Mouse (Mus musculus): ENCODE results near the gene Sox15. TPM values are rescaled to one million over a fixed set of nuclear protein-coding genes. Genes with fewer than 3 reads are reported as not detected.

The Sox15 gene
- polyA plus RNA-seq, 1 experiment from 2014 or later, result not detected

- Histone ChIP-seq H3K36me3 (ENCODE audit: control insufficient read depth, insufficient read depth, low read length) (no peaks in the 10 kb centered on the region), H3K4me3 (ENCODE audit: low read depth, low read length) (no peak overlapping the region), H3K27me3 (replicated peaks; ENCODE audit: control insufficient read depth, insufficient read depth, low read length) (no peaks in the 10 kb centered on the region), H3K4me1 (replicated peaks; ENCODE audit: control insufficient read depth, insufficient read depth, low read length) (peaks cover 6% of the 10 kb centered on the region; the same call in 1 of the 2 replicates), H3K9ac (ENCODE audit: low read depth, low read length) (no peak overlapping the region), H3K4me2 (no peak overlapping the region), H3K27ac (ENCODE audit: low read depth, low read length) (no peak overlapping the region), H3K9me3 (ENCODE audit: control insufficient read depth, low read length) (no peaks in the 10 kb centered on the region)
- ATAC-seq (replicated peaks; ENCODE audit: low FRiP score) (no peak), DNase-seq (ENCODE audit: low spot score) (peak; percentile 72)
- WGBS, result 35% methylated on average over 6 of the region's 6 CpGs
Measured at GRCm38 (mm10) chr11:69628286-69628685, 26.8 kb upstream of the Sox15 start.

GRCm38 (mm10) chr11:69629802-69630201 is 25.3 kb upstream of the Sox15 start:
- Histone ChIP-seq H3K4me2 (no peak overlapping the region), H3K27ac (ENCODE audit: low read depth, low read length) (no peak overlapping the region), H3K27me3 (replicated peaks; ENCODE audit: control insufficient read depth, insufficient read depth, low read length) (no peaks in the 10 kb centered on the region), H3K4me1 (replicated peaks; ENCODE audit: control insufficient read depth, insufficient read depth, low read length) (peaks cover 9% of the 10 kb centered on the region), H3K9me3 (ENCODE audit: control insufficient read depth, low read length) (no peaks in the 10 kb centered on the region), H3K9ac (ENCODE audit: low read depth, low read length) (no peak overlapping the region), H3K4me3 (ENCODE audit: low read depth, low read length) (no peak overlapping the region), H3K36me3 (ENCODE audit: control insufficient read depth, insufficient read depth, low read length) (no peaks in the 10 kb centered on the region)
- WGBS, result 61% methylated on average over 1 of the region's 1 CpGs
- DNase-seq (ENCODE audit: low spot score) (no peak), ATAC-seq (replicated peaks; ENCODE audit: low FRiP score) (no peak)

GRCm38 (mm10) chr11:69632284-69633089 is 22.6 kb upstream of the Sox15 start, which contains the start of gene Fxr2:
TSS of gene Fxr2 (plus strand) at chr11:69632990.
- ATAC-seq (replicated peaks; ENCODE audit: low FRiP score), result peak; percentile 97
- H3K4me2 ChIP-seq, result peak within 1 kb of the TSS; percentile 83
- H3K36me3 ChIP-seq (ENCODE audit: control insufficient read depth, insufficient read depth, low read length), result no peaks in the 10 kb centered on the region
- peaks cover 15% of the 10 kb centered on the region for H3K4me1 ChIP-seq (replicated peaks; ENCODE audit: control insufficient read depth, insufficient read depth, low read length)
- under 1% methylated on average over 51 of the region's 56 CpGs for WGBS
- no peaks in the 10 kb centered on the region for H3K9me3 ChIP-seq (ENCODE audit: control insufficient read depth, low read length)
- H3K4me3 ChIP-seq (ENCODE audit: low read depth, low read length), result peak within 1 kb of the TSS; percentile 79
- H3K9ac ChIP-seq (ENCODE audit: low read depth, low read length), result peak within 1 kb of the TSS; percentile 82
- DNase-seq (ENCODE audit: low spot score), result peak; percentile 99
- H3K27ac ChIP-seq (ENCODE audit: low read depth, low read length), result peak within 1 kb of the TSS; percentile 97
- H3K27me3 ChIP-seq (replicated peaks; ENCODE audit: control insufficient read depth, insufficient read depth, low read length), result no peaks in the 10 kb centered on the region

GRCm38 (mm10) chr11:69633128-69633866 is 21.8 kb upstream of the Sox15 start:
- H3K9me3 ChIP-seq (ENCODE audit: control insufficient read depth, low read length), result no peaks in the 10 kb centered on the region
- H3K27ac ChIP-seq (ENCODE audit: low read depth, low read length), result peak overlapping the region; percentile 97
- H3K4me3 ChIP-seq (ENCODE audit: low read depth, low read length), result peak overlapping the region; percentile 79
- ATAC-seq (replicated peaks; ENCODE audit: low FRiP score), result peak; percentile 70
- WGBS, result under 1% methylated on average over 47 of the region's 50 CpGs
- H3K4me2 ChIP-seq, result peak overlapping the region; percentile 83
- no peaks in the 10 kb centered on the region for H3K27me3 ChIP-seq (replicated peaks; ENCODE audit: control insufficient read depth, insufficient read depth, low read length)
- peaks cover 15% of the 10 kb centered on the region for H3K4me1 ChIP-seq (replicated peaks; ENCODE audit: control insufficient read depth, insufficient read depth, low read length)
- H3K9ac ChIP-seq (ENCODE audit: low read depth, low read length), result peak overlapping the region; percentile 82
- no peak for DNase-seq (ENCODE audit: low spot score)
- no peaks in the 10 kb centered on the region for H3K36me3 ChIP-seq (ENCODE audit: control insufficient read depth, insufficient read depth, low read length)

- Histone ChIP-seq H3K27me3 (replicated peaks; ENCODE audit: control insufficient read depth, insufficient read depth, low read length) (no peaks in the 10 kb centered on the region), H3K9me3 (ENCODE audit: control insufficient read depth, low read length) (no peaks in the 10 kb centered on the region), H3K27ac (ENCODE audit: low read depth, low read length) (no peak overlapping the region), H3K9ac (ENCODE audit: low read depth, low read length) (no peak overlapping the region), H3K36me3 (ENCODE audit: control insufficient read depth, insufficient read depth, low read length) (peaks cover 6% of the 10 kb centered on the region), H3K4me3 (ENCODE audit: low read depth, low read length) (no peak overlapping the region), H3K4me1 (replicated peaks; ENCODE audit: control insufficient read depth, insufficient read depth, low read length) (peaks cover 15% of the 10 kb centered on the region), H3K4me2 (no peak overlapping the region)
- 86% methylated on average over 3 of the region's 3 CpGs for WGBS
- DNase-seq (ENCODE audit: low spot score), result no peak
- ATAC-seq (replicated peaks; ENCODE audit: low FRiP score), result no peak
Measured at GRCm38 (mm10) chr11:69635471-69635870, 19.6 kb upstream of the Sox15 start.

GRCm38 (mm10) chr11:69645860-69646259 is 9.3 kb upstream of the Sox15 start:
- peaks cover 77% of the 10 kb centered on the region for H3K36me3 ChIP-seq (ENCODE audit: control insufficient read depth, insufficient read depth, low read length)
- no peaks in the 10 kb centered on the region for H3K9me3 ChIP-seq (ENCODE audit: control insufficient read depth, low read length)
- DNase-seq (ENCODE audit: low spot score), result no peak
- H3K9ac ChIP-seq (ENCODE audit: low read depth, low read length), result no peak overlapping the region
- H3K27ac ChIP-seq (ENCODE audit: low read depth, low read length), result no peak overlapping the region
- no peaks in the 10 kb centered on the region for H3K27me3 ChIP-seq (replicated peaks; ENCODE audit: control insufficient read depth, insufficient read depth, low read length)
- no peak for ATAC-seq (replicated peaks; ENCODE audit: low FRiP score)
- no peak overlapping the region for H3K4me2 ChIP-seq
- H3K4me1 ChIP-seq (replicated peaks; ENCODE audit: control insufficient read depth, insufficient read depth, low read length), result no peaks in the 10 kb centered on the region
- WGBS, result 93% methylated on average over 5 of the region's 5 CpGs
- no peak overlapping the region for H3K4me3 ChIP-seq (ENCODE audit: low read depth, low read length)

GRCm38 (mm10) chr11:69653399-69653798 is 1.7 kb upstream of the Sox15 start:
- H3K4me1 ChIP-seq (replicated peaks; ENCODE audit: control insufficient read depth, insufficient read depth, low read length), result peaks cover 26% of the 10 kb centered on the region
- no peak overlapping the region for H3K4me3 ChIP-seq (ENCODE audit: low read depth, low read length)
- no peak overlapping the region for H3K4me2 ChIP-seq
- H3K36me3 ChIP-seq (ENCODE audit: control insufficient read depth, insufficient read depth, low read length), result peaks cover 52% of the 10 kb centered on the region
- DNase-seq (ENCODE audit: low spot score), result no peak
- H3K9ac ChIP-seq (ENCODE audit: low read depth, low read length), result no peak overlapping the region
- no peak for ATAC-seq (replicated peaks; ENCODE audit: low FRiP score)
- no peaks in the 10 kb centered on the region for H3K27me3 ChIP-seq (replicated peaks; ENCODE audit: control insufficient read depth, insufficient read depth, low read length)
- H3K27ac ChIP-seq (ENCODE audit: low read depth, low read length), result no peak overlapping the region
- 79% methylated on average over 5 of the region's 5 CpGs for WGBS
- H3K9me3 ChIP-seq (ENCODE audit: control insufficient read depth, low read length), result no peaks in the 10 kb centered on the region

- no peak overlapping the region for H3K9ac ChIP-seq (ENCODE audit: low read depth, low read length)
- peaks cover 26% of the 10 kb centered on the region for H3K4me1 ChIP-seq (replicated peaks; ENCODE audit: control insufficient read depth, insufficient read depth, low read length)
- no peak overlapping the region for H3K4me3 ChIP-seq (ENCODE audit: low read depth, low read length)
- ATAC-seq (replicated peaks; ENCODE audit: low FRiP score) (no peak), DNase-seq (ENCODE audit: low spot score) (no peak)
- peaks cover 53% of the 10 kb centered on the region for H3K36me3 ChIP-seq (ENCODE audit: control insufficient read depth, insufficient read depth, low read length)
- H3K4me2 ChIP-seq, result no peak overlapping the region
- H3K9me3 ChIP-seq (ENCODE audit: control insufficient read depth, low read length), result no peaks in the 10 kb centered on the region
- 42% methylated on average over 9 of the region's 9 CpGs for WGBS
- H3K27ac ChIP-seq (ENCODE audit: low read depth, low read length), result peak overlapping the region; percentile 51
- no peaks in the 10 kb centered on the region for H3K27me3 ChIP-seq (replicated peaks; ENCODE audit: control insufficient read depth, insufficient read depth, low read length)
Measured at GRCm38 (mm10) chr11:69654760-69655159, 354 bp upstream of the Sox15 start.

All from liver, embryonic 11.5 days (tissue).